Mouse (Mus musculus) frontal cortex, postnatal 36 days (tissue): ENCODE measurements around the gene Phactr1.

Source experiments
- DNase-seq, 2 experiments: peaks; one replicate each; pipeline ENCODE4 v3.0.0; 2022; ENCODE audit warnings: low spot score in 2 of 2

Phactr1 gene

GRCm38 (mm10) chr13:42759170-42759569 is 78.7 kb downstream of the Phactr1 start:
- no peak for DNase-seq

DNA sequence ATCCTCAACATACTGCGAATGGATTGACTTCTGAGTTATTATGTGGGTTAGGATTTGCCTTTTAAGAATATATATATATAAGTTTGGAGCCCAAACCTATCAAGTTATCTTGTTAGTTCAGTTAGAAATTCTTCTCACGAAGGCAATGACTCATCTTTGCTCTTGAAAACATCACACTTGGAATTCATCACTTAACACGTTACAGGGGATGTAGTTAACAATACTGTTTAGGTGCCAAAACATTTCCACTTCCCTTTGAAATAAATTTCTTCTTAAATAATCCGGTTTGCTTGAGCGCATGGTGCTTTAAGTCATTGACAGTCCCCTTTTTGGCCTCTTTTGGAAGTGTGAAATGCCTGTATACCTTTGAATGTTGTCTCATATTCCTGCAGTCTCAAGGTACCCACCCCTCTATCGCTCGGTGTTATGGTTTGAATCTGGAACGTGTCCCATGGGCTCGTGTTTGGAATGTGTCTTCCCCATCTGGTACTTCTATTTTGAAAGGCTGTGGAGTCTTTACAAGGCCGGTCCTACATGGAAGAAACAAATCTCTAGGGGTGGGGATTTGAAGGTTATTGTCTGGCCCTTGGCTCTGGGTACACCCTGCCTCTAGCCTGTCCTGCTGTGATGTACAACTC is 80.6 kb downstream of the Phactr1 start:
- peak; percentile 52 to 72 for DNase-seq

GRCm38 (mm10) chr13:42772314-42772713 is 91.9 kb downstream of the Phactr1 start:
- no peak for DNase-seq

- DNase-seq, result no peak
Measured at GRCm38 (mm10) chr13:42774040-42774439, 93.6 kb downstream of the Phactr1 start.

- DNase-seq, result peak in 1 of 2 experiments; percentile 62
Measured at GRCm38 (mm10) chr13:42782151-42782550, 101.7 kb downstream of the Phactr1 start.

DNA sequence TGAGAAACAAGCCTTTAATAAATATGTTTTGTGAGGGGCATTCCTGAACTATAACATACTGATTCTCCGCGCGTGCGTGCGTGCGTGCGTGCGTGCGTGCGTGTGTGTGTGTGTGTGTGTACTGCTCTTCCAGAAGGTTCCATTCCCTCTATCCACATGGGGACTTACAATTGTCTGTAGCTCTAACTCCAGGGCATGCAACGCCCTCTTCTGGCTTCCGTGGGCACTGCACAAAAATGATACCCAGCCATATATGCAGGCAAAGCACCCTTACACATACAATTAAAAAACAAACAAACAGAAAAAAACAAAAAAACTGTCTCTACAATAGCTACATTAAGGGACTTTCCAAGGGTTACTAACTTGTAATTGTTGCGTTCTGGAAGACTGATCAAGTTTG is 108.8 kb downstream of the Phactr1 start:
- DNase-seq, result no peak

DNA sequence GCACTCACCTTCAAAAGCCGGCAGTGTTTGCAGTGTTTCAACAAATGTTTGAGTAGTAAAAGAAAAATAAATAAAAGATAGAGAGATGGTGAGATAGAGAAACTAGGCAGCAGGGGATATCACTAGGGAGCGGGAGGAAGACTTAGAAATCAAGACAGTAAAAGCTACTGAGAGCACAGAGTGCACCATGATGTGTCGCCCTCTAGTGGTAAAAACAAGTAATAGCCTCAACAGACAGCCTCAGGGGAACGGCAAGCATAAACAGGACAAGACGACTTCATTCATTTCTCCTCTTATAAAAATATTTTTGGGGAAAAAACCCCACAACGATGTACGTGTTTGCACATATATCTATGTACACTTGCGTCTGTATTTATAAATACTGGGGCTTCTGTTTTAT is 111.9 kb downstream of the Phactr1 start:
- DNase-seq, result no peak

- no peak for DNase-seq
Measured at GRCm38 (mm10) chr13:42800523-42800922, 120.1 kb downstream of the Phactr1 start.

DNA sequence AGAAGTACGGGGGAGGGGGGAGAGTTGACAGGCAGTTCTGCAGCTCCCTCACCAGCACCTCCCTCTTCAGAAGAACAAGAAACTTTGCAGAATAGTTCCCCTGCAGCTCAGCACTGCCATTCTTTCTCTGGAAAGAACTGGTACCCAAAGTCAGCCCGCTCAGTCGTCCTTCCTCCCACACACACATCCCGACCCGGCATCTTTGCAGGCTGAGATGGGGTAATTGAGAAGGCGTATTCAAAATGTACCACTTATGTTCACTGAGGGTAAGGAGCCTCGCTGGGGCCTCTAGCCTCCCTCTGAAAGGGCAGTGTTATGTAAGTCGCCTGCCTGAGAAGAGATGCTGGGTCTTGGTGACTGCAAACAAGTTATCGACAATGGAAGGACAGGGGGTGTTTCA is 123.9 kb downstream of the Phactr1 start:
- no peak for DNase-seq

DNA sequence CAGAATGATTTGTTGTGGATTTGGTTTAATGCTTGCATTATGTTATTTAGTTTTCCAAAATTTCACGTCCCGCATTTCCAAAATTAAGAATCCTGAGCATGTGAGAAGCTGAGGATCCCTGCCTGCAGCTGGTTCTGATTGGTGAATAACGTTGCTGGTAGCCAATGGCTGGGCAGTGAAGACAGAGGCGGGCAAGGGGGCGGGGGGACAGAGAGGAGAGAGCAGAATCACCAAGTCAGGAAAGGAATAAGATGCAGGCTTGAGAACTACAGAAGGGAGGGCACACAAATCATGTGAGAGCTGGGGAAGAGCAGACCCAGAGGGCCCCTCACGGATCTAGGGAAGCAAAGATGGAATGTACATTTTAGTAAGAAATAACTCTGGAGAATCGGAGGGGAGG is 132.3 kb downstream of the Phactr1 start:
- DNase-seq, result no peak

GRCm38 (mm10) chr13:42818378-42818777 is 138.0 kb downstream of the Phactr1 start:
- DNase-seq, result no peak

- no peak for DNase-seq
Measured at GRCm38 (mm10) chr13:42820513-42820912, 140.1 kb downstream of the Phactr1 start.

- DNase-seq, result no peak
Measured at GRCm38 (mm10) chr13:42821426-42822106, 141.1 kb downstream of the Phactr1 start.

DNA sequence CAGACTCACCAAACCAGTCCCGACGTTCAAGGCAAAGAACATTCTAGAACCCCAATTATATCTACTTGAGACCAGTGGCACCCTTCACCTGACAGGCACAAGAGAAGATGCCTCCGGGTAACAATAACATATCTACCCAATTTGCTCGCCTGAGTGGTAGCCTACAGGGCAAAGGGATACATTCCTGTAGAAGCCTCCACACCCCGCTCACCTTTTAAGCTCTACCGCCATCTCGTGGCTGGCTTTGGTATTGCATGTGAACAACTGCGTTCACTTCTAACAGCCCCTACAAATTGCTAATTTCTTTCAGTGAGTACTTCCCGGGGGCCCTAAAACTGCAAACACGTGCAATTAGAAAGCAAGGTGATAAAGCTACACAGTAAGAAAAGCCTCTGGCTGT is 142.1 kb downstream of the Phactr1 start:
- DNase-seq, result peak; percentile 87 to 92

GRCm38 (mm10) chr13:42823875-42824274 is 143.5 kb downstream of the Phactr1 start:
- no peak for DNase-seq

- no peak for DNase-seq
Measured at GRCm38 (mm10) chr13:42826602-42827001, 146.2 kb downstream of the Phactr1 start.

GRCm38 (mm10) chr13:42828978-42829377 is 148.6 kb downstream of the Phactr1 start:
- DNase-seq, result no peak

DNA sequence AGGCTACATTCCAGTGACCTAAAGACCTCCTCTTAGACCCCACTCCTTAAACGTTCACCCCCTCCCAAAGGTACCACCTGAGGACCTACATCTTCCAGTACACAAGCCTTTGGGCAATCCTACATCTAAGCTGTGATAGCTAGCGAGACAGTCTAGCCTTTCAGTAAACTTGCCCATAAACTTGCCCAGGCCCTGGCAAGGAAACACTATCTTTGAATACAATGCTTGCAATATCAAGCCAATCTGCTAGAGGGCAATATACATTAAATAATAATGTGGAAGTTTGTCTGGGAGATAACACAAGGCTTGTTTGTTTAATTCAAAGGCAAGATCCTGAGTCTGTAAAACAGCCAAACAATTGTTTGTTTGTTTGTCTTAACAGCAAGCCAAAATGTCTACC is 155.0 kb downstream of the Phactr1 start:
- DNase-seq, result no peak

- no peak for DNase-seq
Measured at GRCm38 (mm10) chr13:42839358-42839757, 158.9 kb downstream of the Phactr1 start.

DNA sequence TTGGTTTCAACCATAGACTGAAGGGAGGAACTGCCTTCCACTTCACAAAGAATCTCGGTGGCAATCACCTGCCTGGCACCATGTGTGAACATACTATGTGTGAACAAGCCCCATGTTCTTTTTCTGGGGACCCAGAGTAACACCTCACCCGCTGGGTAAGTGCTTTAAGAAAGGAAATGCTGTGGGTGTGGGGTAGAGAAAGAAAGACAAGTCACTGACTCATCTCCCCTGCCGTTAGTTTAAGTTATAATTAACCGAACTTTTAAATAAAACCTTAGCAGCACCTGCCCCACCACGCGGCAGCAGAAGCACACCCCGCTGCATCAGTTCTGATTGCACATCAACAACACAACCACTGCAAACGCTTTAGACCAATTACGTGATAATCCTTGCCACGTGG is 171.7 kb downstream of the Phactr1 start:
- DNase-seq, result no peak

DNA sequence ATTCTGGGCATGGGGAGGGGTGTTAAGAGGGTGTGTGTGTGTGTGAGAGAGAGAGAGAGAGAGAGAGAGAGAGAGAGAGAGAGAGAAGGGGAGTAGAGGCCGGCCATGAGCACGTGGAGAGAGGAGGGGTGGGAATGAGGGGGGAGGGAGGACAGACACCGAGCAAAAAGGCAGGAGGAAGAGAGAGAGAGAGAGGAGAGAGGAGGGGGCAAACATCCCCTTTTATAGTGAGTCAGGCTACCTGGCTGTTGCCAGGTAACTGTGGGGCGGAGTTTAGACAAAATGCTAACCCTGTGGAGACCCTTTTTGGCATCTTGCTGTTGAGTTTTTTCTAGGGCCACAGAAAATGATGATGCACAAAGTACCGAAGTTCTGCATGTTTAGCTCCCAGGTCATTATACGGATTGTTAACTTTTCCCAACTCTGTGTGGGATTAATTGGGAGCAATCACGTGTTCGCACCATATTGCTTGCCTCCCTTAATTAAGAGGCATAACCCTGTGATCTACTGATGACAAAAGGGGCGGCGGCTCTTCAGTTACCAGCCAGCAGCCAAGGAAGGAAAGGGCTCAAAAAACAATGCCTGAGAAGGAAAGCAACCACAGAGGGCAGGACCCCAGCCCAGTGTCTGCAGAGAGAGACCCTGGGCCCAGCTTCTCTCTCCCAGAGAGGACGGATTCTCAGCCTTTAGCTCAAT is 173.6 kb downstream of the Phactr1 start:
- DNase-seq, result no peak

DNA sequence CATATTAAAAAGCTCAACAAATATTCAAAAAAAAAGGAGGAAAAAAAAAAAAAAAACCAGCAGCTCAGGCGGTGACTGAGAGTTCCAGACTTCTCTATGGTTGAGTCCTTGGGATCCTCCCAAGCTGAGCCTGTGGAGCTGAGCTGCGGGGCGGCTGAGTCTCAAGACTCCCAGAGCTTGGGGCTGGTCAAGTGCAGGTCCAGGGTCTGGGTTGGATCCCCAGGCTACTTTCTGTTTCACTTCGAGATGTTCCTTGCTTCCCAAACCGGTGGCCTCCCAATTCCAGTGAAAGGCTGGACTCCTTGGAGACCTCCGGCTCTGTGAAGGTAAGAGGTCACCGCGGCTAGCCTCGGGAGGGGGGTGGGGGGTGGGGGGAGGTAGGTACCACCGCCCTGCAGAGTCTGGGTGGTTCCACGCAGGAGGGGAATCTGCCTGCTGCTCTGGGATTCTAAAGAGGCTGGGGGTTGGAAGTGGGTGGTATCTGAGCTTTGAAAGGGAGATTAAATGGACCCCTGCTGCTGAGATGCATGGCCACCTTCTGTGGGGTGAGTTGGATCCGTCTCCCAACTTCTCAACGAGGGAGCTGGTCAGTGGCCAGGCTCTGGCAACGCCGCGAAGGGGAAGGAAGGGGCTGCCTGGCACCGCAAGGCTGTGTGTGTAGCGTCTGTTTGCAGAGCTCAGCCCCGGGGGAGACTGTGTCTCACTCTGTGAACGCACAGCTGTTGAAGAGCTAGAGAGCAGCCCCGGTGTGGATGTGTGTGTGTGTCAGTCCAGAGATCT is 185.9 kb downstream of the Phactr1 start:
- peak in 1 of 2 experiments; percentile 61 for DNase-seq
